In genomic region chr17:85799081-85799864, GRCm38 (mm10) we compare ENCODE assay signal across 8 mouse cellular contexts.
A peak's percentile ranks its signal among the peaks of the same experiment; 100 is the strongest.
DNase-seq lines count a peak whose midpoint lies in the region; ATAC-seq lines count a peak whose summit lies in the region.

No protein-coding gene starts in this region.

- 1% methylated on average over 22 of the region's 22 CpGs for WGBS in hindbrain, embryonic 11.5 days

- H3K4me2 ChIP-seq in hindbrain, embryonic 11.5 days (replicated peaks; ENCODE audit: low read depth, low read length) = peak overlapping the region; percentile 96

- no peaks in the 10 kb centered on the region for H3K36me3 ChIP-seq in hindbrain, embryonic 11.5 days (ENCODE audit: control insufficient read depth, insufficient read depth, low read length)
- H3K36me3 ChIP-seq in megakaryocyte, embryonic 14.5 days (replicated peaks; ENCODE audit: low read length) = no peaks in the 10 kb centered on the region

- no peaks in the 10 kb centered on the region; the same call in 1 of the 2 replicates for H3K4me1 ChIP-seq in hindbrain, embryonic 11.5 days (replicated peaks; ENCODE audit: control insufficient read depth, insufficient read depth, low read length)
- peaks cover 18% of the 10 kb centered on the region for H3K4me1 ChIP-seq in megakaryocyte, embryonic 14.5 days

- H3K9me3 ChIP-seq in hindbrain, embryonic 11.5 days (ENCODE audit: control insufficient read depth, low read length) = no peaks in the 10 kb centered on the region
- H3K9me3 ChIP-seq in megakaryocyte, embryonic 14.5 days = no peaks in the 10 kb centered on the region

- H3K4me3 ChIP-seq in hindbrain, embryonic 11.5 days (ENCODE audit: low read depth, low read length) = peak overlapping the region; percentile 42
- peak overlapping the region; percentile 87 for H3K4me3 ChIP-seq in megakaryocyte, embryonic 14.5 days (replicated peaks)

- no peak overlapping the region for H3K27ac ChIP-seq in hindbrain, embryonic 11.5 days (ENCODE audit: low read depth, low read length)

- peak; percentile 20 to 25 for DNase-seq in adrenal gland, adult (ENCODE audit: inconsistent age in 2 of 2, low spot score in 1 of 2)
- no peak for DNase-seq in adrenal gland, postnatal 14 days
- DNase-seq in R1 (ENCODE audit: low read depth, low spot score) = peak; percentile 89
- peak; percentile 67 for DNase-seq in hindbrain, embryonic 11.5 days (ENCODE audit: low spot score)
- no peak for DNase-seq in layer of hippocampus, adult 8-10 months (ENCODE audit: low spot score in 2 of 2)
- DNase-seq in urinary bladder, postnatal 14 days (ENCODE audit: low spot score) = no peak
- DNase-seq in MN1 (ENCODE audit: low spot score) = no peak

- H3K9ac ChIP-seq in hindbrain, embryonic 11.5 days (ENCODE audit: low read depth, low read length) = peak overlapping the region; percentile 58; the same call in 1 of the 2 replicates

- 0 out of 2 replicates have a peak, but pooled peaks have one; percentile 4 for ATAC-seq in hindbrain, embryonic 11.5 days (ENCODE audit: low FRiP score)

- peaks cover 44% of the 10 kb centered on the region for H3K27me3 ChIP-seq in hindbrain, embryonic 11.5 days (ENCODE audit: control insufficient read depth, insufficient read depth, low read length)
- H3K27me3 ChIP-seq in megakaryocyte, embryonic 14.5 days (replicated peaks) = peaks cover 59% of the 10 kb centered on the region

Comparison
In these comparisons a context has a peak if more than half of its experiments do, and no peak if none do; other contexts are left out.
1. DNase-seq: peak in adrenal gland, adult (2 of 2), R1 (single experiment) and hindbrain, embryonic 11.5 days (single experiment); none in adrenal gland, postnatal 14 days (single experiment), layer of hippocampus, adult 8-10 months (0 of 2), urinary bladder, postnatal 14 days (single experiment) and MN1 (single experiment).